Mouse (Mus musculus) gastrocnemius, adult 18-20 months (tissue): ENCODE measurements around the gene Btbd9. TPM values are rescaled to one million over a fixed set of nuclear protein-coding genes. Genes with fewer than 3 reads are reported as not detected.
A peak's percentile ranks its signal among the peaks of the same experiment; 100 is the strongest.

Source experiments
- DNase-seq: peaks from one replicate; pipeline ENCODE4 v3.0.0; 2021; ENCODE audit warnings: low spot score
- total RNA-seq, 2 experiments: library from RNA; stranded (reverse); gene quantifications; 2 replicates each; pipeline ENCODE4 v1.2.3; 2021

Btbd9 gene
- total RNA-seq, 2 experiments from 2014 or later, result 11.5 to 15.2 TPM

GRCm38 (mm10) chr17:30457486-30457885, 118.8 kb downstream of the Btbd9 start:
- no peak for DNase-seq

DNA sequence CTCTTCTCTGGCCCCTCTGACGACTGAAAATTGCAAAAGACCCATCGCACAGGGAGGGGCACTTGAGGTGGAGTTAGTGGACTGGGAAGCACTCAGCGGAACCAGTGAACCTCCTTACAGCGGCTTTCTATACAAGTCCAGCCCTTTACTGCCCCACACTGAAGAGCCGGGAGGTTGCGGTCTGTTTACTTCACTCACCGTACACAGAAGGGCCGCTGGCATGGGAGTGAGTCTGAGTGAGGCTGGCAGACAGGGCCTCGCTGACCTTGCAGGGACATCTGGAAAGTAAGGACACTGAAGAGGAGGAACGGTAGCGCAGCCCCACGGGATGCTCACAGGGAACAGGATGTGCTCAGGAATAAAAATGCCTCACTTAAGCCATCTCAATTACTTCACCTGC, 120.0 kb downstream of the Btbd9 start:
- DNase-seq, result no peak

DNA sequence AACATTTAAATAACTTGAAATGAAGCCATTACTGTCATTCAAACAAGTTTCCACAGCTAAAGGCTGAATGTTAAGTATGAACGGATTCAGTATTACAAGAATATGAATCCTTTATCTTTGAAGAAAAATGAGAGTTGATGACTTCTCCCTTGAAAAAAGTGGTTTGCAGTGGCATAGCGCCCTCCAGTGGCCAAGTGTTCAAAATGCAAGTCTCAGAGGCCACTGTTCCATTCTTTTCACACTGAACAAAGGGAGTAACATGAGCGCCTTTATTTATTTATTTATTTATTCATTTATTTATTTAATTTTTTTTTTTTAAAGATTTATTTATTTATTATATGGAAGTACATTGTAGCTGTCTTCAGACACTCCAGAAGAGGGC, 121.4 kb downstream of the Btbd9 start:
- peak; percentile 69 for DNase-seq

- no peak for DNase-seq
Measured at GRCm38 (mm10) chr17:30454155-30454861, 122.0 kb downstream of the Btbd9 start.

- no peak for DNase-seq
Measured at GRCm38 (mm10) chr17:30453272-30453671, 123.0 kb downstream of the Btbd9 start.

DNA sequence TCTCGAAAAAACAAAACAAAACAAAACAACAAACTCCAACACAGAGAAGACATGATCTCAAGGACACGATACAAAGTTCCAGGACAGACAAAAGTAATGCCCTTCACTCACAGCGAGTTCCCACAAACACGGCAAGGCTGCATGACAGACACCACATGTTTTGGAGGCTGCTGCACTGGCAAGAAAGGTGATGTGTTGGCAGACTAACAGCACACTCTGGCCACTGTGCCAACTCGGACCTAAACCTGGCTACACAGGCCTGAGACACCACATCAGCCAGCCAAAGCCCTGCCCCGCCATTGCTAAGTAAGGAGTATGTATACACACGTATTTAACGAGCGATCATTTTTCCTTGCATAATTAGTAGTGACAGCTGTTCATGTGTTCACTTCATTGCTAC, 123.9 kb downstream of the Btbd9 start:
- peak; percentile 50 for DNase-seq

DNA sequence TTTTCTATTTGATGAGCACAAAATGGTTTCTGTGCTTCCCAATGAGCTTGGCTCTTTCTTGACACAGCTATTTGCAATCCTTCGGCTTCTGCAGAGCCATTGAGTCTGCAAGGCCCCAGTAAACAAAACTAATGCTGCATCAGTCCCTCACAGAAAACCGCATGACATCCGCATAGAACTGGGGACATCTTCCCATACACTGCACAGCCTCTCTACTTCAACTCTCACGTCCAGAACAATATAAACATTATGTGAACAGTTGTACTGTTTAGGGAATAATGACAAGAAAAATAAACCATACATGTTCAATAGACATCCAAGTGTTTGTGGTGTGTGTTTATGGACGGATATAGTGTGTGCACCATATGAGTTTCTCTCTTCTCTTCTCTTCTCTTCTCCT, 127.7 kb downstream of the Btbd9 start:
- DNase-seq, result no peak

- no peak for DNase-seq
Measured at GRCm38 (mm10) chr17:30445805-30446441, 130.4 kb downstream of the Btbd9 start.

DNA sequence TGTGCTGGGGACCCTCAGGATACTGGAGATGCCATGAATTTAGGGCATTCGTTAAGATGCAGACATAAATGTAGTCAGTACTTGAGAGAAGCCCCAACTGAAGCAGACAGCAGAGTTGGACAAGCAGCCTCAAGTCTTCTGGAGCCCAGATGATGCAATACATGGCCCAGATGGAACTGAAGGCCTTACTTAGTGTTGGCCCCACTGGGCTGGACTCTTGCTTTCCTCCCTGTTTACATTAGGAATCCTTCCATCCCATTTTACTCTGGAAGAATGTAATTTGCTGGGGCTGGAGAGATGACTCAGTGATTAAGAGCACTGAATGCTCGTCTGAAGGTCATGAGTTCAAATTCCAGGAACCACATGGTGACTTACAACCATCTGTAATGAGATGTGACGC, 136.6 kb downstream of the Btbd9 start:
- no peak for DNase-seq

GRCm38 (mm10) chr17:30438786-30439185, 137.5 kb downstream of the Btbd9 start:
- DNase-seq, result no peak

GRCm38 (mm10) chr17:30436021-30436461, 140.2 kb downstream of the Btbd9 start:
- no peak for DNase-seq

DNA sequence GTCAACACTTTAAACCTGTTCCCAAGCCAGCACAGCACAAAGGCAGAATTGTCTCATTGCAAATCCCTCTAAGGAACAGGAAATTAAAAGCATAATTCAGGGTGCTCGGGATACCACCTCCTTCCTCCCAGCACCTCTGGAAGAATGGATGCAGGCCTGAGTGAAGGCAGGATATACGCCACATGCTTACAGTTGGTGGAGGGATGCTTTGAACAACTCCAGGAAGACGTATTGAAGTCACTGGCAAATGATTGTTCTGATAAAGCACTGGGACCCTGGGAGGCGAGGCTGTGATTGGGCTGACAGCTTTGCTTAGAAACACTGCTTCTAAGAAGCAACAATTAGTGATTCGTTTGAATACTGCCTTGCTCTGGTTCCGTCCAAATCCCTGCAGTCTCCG, 140.8 kb downstream of the Btbd9 start:
- no peak for DNase-seq

DNA sequence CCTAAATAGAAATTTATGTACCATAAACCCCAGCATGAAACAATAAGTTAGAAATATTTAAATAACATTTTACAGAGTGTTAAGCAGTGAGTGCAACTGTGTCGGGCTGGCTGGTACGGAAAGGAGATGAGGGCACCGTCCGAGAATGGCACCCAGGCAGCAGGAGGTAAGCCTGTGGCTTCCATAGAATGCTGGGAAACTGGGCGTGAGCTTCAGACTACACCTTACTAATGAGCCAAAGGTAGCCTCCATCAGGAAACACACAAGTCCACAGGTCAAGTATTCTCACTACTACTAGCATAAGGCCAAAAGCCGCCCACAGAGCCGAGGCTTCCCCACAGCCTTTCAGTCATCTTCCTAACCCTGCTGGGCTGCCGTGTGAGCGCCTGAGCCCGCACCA, 144.2 kb downstream of the Btbd9 start:
- DNase-seq, result no peak

DNA sequence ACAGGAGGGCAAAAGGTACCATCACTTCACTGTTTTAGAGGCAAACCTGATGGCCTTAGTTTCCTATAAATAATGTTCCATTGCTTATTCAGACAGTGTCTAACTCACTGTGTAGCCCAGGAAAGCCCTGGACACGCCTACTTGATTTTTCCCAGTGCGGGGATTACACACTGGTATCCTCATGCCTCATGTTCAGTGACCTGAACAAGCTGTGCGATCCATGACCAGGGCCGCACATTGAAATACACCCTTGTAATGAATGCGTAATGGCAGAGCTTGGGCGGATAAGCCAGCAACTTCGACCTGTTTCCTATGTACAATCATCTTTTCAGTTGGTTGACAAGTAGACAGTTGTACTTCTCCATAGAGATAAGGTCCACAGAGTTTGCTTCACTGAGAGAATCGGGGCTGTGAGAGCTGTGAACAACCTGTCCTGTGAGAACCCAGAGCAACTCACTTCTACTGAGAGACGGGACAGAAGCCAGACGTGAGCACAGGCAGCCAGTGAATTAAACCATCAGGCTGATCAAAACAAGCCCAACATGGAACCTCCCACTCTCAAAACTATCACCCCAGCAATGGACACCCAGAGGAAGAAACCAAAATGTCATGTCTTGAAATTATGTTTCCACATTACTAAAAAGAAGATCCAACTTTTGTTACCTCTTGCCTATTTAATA, 145.2 kb downstream of the Btbd9 start:
- no peak for DNase-seq

- no peak for DNase-seq
Measured at GRCm38 (mm10) chr17:30428661-30429060, 147.6 kb downstream of the Btbd9 start.

- DNase-seq, result no peak
Measured at GRCm38 (mm10) chr17:30423256-30423852, 152.9 kb downstream of the Btbd9 start.

DNA sequence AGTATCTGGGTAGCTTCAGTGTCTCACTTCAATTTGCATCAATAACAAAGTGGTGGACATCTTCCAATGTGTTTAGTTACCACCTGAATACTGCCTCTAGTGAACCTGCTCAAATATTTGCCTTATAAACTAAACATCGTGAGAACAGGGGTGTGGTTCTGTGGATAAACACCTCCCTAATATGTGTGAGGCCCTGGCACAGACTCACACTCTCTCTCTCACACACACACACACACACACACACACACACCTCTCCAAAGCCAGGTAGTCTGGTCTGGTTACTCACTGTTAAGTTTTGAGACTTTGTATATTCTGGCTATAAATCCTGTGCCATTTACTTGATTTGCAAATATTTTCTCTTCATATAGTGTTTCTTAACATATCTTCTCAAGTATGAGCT, 154.0 kb downstream of the Btbd9 start:
- DNase-seq, result no peak

DNA sequence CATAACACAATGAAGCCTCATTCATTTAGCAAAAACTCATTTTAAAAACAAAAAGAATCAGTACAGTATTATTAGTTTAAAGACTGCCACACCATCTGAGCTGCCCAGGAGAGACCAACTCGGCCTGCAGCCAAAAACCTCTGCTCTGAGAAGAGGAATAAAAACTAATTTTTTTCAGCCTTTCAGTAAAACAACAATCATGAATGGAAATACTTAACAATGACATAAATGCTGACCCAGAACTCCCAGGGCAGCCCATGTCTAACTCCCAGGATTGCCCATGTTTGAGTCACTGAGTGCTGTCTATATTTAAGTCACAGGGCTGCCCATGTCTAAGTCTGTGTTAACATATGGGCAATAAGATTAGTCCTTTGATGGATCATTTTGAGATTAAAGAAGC, 155.0 kb downstream of the Btbd9 start:
- no peak for DNase-seq

DNA sequence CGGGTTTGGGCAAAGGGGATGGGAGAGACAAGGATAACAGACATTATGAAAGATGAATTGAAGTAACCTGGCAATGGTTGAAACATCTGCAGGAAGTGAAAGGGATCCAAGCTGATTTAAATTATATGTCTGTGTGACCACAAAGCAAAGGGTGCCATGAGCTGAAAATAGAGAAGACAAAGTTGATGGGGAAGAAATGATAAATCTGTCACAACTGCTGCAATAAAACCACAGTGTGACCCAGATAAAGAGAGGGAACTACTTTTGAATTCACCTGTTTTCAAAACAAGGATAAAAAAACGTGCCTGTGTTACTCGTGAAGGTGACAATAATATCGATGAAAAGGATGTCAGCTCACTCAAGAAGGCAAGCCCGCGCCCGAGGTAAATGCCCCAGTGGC, 156.8 kb downstream of the Btbd9 start:
- no peak for DNase-seq

DNA sequence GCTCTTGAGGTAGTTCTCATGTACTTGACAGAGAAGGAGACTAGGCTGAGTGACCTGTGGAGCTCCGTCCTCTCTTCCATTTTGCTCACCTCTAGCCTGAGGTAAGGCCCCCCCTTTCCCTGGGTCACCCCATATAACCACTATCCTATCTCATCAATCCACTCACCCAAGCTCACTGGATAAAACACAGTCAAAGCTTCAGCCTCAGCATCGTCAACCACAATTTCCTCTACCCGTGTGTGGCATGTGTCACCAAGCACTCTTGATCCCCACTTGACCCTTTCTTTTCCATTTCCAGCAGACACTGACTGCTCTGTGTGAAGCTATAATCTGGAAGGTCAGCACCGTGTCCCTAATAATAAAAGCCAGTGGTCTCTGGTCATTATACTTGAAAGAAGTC, 157.8 kb downstream of the Btbd9 start:
- no peak for DNase-seq

DNA sequence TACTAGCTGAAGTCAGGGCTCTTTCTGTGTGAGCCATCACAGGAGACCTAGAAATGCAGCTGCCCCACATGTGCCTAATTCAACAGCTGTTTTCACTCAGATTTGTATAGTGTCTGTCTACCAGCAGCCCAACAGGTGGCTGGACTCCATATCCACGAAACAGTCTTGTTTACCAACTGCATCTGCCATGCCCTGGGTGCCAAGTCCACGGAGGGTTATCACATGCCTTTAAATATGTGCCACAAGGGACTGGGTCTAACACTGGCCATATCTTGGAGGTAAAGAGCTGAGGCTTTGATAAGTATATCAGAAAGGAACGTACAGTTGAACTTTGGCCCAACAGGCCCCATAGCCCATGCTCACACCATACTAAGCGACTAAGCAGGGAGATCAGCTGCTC, 159.2 kb downstream of the Btbd9 start:
- DNase-seq, result no peak

GRCm38 (mm10) chr17:30415693-30416092, 160.6 kb downstream of the Btbd9 start:
- DNase-seq, result no peak
